Mouse (Mus musculus): ENCODE measurements around the gene Tmem51.

Gene Tmem51

DNA sequence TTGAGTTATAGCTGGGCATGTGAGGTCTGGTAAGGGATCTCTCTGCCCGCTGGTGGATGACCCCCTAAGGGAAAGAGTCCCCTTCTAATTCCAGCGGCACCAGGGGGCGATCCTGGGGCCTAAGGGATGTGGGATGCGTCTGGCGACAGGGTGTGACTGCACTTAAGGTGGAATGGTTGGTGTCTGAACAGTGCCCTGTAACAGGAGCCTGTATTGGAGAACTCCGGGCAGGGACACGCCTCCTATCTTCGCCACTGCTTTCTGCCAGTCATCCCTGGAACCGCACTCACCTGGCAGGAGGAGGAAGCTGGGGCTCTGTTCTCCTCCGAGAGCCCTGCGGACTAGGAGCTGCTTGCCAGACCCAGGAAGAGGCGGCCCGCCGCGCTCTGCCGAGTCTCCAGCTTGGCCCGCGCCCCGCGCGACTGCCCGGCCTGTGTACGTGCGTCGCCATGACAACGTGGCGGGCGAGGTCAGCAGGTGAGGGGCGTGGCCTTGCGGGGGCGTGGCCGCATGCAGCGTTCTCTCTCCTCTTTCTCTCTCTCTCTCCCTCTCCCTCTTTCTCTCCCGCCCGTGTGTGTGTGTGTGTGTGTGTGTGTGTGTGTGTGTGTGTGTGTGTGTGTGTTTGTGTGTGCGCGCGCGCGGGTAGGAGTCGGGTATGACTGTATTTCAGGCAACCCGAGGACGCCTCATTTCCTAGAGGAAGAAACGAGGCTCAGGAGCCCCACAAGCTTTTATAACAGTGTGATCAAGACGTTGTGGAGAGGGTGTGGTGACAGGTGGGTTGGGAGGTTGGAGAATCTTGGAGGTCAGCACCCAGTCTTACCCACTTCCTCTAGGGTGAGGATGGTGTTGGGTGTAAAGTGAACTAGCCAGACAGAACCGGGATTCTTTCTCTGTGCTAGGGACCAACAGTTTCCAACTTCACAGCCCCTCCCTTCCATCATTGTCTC, 69.2 kb downstream of the Tmem51 start, which contains the start of gene Fhad1:
Fhad1 (minus strand) TSS at position 424 of the 950 bp plus-strand sequence.
- peak; percentile 84 to 88 for DNase-seq

- no peak for DNase-seq
Measured at GRCm38 (mm10) chr4:142011236-142011635, 72.9 kb downstream of the Tmem51 start.

GRCm38 (mm10) chr4:142010441-142010840, 73.7 kb downstream of the Tmem51 start:
- no peak for DNase-seq

DNA sequence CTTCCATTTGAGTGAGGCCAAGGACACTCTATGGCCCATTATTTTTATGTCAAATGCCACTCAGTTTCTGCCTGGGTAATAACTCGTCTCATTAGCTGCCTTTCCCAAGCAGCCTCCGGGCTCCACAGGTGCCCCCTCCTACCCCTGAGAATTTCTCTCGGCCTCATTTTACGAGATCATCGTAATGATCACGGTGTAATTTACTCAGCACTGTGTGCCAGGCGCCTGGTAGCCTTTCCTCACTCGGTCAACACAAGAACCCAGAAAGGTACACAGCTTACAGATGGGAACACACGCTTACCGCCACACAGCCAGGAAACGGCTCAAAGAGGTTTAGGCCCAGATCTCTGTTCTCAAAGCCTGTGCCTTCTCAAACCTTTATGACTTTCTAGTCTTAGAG, 75.9 kb downstream of the Tmem51 start:
- DNase-seq, result no peak

GRCm38 (mm10) chr4:142000581-142000980, 83.5 kb downstream of the Tmem51 start:
- no peak for DNase-seq

- DNase-seq, result peak in 1 of 2 experiments; percentile 47
Measured at GRCm38 (mm10) chr4:141999494-142000074, 84.5 kb downstream of the Tmem51 start.

DNA sequence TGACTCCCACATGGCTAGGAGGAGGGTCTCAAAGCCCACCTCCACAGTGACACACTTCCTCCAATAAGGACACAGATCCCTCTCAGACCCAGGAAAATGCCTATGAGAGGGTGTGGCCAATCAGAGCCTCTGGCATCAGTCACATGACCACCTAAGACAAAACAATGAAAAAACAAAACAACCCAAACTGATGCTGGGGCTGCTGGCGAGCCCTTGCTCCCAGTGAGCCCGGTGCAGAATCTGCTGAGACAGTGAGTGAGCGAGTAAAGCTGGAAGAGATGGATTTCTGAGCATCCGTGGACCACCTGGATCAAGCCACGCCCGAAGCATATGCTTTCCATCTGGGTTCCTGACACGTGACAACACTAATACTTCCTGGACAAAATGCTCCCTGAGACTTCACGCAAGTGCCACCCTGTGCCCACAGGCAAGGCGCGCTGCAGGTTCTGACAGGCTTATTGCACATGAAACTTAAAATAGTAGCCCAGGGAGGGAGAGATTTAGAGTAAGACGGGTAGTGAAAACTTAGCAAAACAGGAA, 85.8 kb downstream of the Tmem51 start:
- no peak for DNase-seq

DNA sequence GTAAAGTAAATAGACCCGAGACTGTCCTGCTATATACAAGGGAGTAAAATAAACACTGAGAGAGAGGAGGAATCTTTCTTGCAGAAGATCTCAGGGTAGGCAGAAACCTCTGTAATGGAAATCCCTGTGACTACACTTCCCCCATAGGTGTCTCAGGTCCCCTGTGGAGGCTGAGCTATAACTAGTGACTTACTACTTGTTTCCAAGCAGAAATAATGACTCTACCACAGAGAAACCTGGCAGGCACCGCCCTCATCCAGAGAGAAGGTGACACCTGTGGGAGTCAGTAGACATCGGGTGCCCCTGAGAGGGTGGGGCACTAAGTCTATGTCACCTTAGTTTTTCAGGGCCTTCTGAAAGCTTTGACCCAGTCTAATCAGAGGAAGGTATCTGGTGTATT, 87.2 kb downstream of the Tmem51 start:
- DNase-seq, result no peak

DNA sequence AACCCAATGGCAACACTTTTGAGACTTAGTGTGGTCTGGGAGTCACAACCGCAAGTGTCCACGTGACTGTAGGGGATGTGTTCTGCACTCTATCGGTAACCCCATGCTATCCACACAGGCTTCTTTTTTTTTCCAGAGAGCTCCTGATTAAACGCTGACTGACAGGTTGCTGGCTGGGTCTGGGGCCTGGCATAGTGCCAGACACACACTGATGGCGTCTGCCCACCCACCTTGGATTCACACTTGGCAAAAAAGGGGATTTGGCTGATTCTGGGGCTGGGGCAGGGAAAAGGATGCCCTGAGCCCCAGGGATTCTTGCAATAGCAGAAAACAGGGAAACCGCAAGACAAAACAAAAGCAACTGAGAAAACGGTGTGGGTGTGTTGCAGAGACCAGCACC, 88.0 kb downstream of the Tmem51 start:
- no peak for DNase-seq

GRCm38 (mm10) chr4:141994062-141994471, 90.0 kb downstream of the Tmem51 start:
- peak in 1 of 2 experiments; percentile 19 for DNase-seq

DNA sequence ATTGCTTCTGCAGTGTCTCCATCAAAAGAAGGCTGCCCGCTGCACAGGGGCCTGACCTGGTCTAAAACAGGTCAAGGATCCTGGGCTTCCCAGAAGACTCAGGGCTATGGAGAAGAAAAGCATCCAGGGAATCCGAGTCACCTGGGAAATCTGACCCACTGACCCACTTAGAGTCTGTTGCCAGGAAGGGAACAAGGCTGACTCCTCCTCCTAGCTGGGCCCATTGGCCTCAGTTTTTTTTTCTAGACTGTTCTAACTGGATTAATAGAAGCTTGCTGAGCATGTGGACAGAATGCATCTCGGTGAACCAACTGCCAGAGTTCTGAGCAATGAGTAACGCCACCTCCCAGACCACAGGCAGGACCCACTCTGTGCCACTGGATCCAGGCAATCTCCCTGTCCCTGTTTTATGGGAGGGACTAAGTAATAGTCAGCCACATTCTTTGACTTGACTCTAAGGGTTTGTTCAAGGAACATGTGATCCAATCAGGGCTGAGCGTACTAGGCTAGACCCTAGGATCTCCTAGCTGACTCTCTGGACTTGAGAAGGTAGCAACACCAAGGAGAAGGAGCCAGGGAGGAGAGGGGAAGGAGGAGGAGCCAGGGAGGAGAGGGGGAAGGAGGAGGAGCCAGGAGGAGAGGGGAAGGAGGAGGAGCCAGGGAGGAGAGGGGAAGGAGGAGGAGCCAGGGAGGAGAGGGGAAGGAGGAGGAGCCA, 90.6 kb downstream of the Tmem51 start:
- no peak for DNase-seq

GRCm38 (mm10) chr4:141992530-141993204, 91.4 kb downstream of the Tmem51 start:
- DNase-seq, result no peak

- DNase-seq, result no peak
Measured at GRCm38 (mm10) chr4:141988178-141988577, 95.9 kb downstream of the Tmem51 start.

DNA sequence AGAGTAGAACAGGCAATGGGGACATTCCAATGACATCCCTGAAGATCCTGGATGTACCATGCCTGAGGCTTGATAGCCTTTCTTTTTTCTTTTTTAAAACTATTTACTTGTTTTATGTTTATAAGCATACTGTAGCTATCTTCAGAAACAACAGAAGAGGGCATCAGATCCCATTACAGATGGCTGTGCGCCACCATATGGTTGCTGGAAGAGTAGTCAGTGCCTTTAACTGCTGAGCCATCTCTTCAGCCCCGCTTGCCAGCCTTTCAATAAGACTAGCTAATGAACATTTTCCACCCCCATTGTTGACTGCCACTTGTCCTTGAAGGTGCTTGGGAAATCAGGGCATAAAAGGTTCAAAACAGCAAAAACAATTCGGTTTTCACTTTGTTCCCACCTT, 100.4 kb downstream of the Tmem51 start:
- DNase-seq, result no peak

GRCm38 (mm10) chr4:141981475-141981874, 102.6 kb downstream of the Tmem51 start:
- DNase-seq, result no peak
